ENCODE assay signal across 14 mouse cellular contexts in genomic region chr17:15449606-15450005, GRCm38 (mm10).
"Had no signal": no experiment of that assay in that cellular context is flagged by ENCODE, and none has a peak within 500 bp of the region (broad histone marks: within the 10 kb centered on the region; RNA-seq: fewer than 3 reads in every experiment).

No protein-coding gene starts in this region.

- H3K4me1 ChIP-seq: limb, embryonic 13.5 days; liver, embryonic 15.5 days; lung, embryonic 15.5 days; midbrain, embryonic 15.5 days; neural tube, embryonic 12.5 days had no signal

- H3K36me3 ChIP-seq: limb, embryonic 13.5 days; liver, embryonic 15.5 days; lung, embryonic 15.5 days; midbrain, embryonic 15.5 days; neural tube, embryonic 12.5 days had no signal

- H3K27me3 ChIP-seq: limb, embryonic 13.5 days; liver, embryonic 15.5 days; lung, embryonic 15.5 days; midbrain, embryonic 15.5 days; neural tube, embryonic 12.5 days had no signal

- H3K4me3 ChIP-seq: layer of hippocampus, adult 2 months; limb, embryonic 13.5 days; liver, embryonic 15.5 days; lung, embryonic 15.5 days; megakaryocyte, embryonic 14.5 days; midbrain, embryonic 15.5 days; neural tube, embryonic 12.5 days had no signal

- H3K9me3 ChIP-seq: limb, embryonic 13.5 days; liver, embryonic 15.5 days; lung, embryonic 15.5 days; megakaryocyte, embryonic 14.5 days; midbrain, embryonic 15.5 days; neural tube, embryonic 12.5 days had no signal

- DNase-seq: kidney, postnatal 10 days; kidney, postnatal 4 days; lung, postnatal 14 days; spleen, adult 18-20 months; thymus, adult 18-20 months; thymus, postnatal 25 days had no signal

- H3K27ac ChIP-seq: layer of hippocampus, adult 2 months; limb, embryonic 13.5 days; liver, embryonic 15.5 days; lung, embryonic 15.5 days; macrophage; midbrain, embryonic 15.5 days; neural tube, embryonic 12.5 days had no signal
